Mouse (Mus musculus) CD4-positive, CD25-positive, alpha-beta regulatory T cell, adult 2 months (primary cell): Measurements from ENCODE around the gene Spint3.
A peak's percentile ranks its signal among the peaks of the same experiment; 100 is the strongest.
"Not testable (repeated sequence)": the region's sequence is repeated elsewhere in the genome, so short reads cannot be mapped to it uniquely, and the experiment has no call there.

Experiments used
- DNase-seq: peaks from one replicate; pipeline ENCODE4 v3.0.0-alpha.2; 2012; ENCODE audit warnings: low read depth, low spot score

Gene Spint3

DNA sequence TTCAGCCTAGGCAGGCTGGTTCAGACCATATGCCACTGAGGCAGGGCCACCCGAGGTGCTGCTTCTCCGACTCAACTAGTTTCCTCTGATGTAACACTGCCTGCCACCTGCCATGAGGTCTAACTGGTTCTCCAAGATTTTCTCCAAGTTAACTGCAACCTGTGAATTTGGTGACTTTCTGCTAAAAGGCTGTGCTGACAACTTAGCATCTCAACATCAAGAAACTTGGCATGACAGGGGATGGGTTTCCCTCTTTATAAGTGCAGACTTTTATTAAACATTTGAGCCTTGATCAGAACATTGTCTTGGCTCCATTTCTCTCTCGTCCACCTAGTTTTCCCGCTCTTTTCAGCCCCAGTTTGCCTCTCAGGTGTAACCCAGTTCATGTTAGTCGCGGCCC is at the start of gene Spint3:
Gene Spint3, minus strand, starts transcription at position 101 of the 400 bp plus-strand sequence.
- DNase-seq, result not testable (repeated sequence)

DNA sequence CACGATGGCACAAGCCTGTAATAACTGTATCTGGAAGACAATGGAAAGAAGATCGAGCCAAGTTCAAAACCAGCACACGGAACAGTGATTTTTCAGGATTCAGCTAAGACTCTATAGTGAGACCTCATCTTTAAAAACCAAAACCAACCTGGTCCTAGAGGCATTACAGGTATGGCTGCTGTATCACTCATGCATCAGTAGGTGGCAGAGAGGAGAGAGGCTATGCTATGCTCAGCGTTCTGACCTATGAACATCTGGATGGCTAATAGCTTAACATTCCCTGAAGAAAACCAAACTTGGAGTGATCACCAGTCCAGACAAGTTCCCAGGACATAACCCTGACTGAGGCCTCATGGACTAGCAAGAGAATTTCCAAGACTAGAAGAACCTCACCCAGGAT is 48.5 kb upstream of the Spint3 start:
- no peak for DNase-seq

DNA sequence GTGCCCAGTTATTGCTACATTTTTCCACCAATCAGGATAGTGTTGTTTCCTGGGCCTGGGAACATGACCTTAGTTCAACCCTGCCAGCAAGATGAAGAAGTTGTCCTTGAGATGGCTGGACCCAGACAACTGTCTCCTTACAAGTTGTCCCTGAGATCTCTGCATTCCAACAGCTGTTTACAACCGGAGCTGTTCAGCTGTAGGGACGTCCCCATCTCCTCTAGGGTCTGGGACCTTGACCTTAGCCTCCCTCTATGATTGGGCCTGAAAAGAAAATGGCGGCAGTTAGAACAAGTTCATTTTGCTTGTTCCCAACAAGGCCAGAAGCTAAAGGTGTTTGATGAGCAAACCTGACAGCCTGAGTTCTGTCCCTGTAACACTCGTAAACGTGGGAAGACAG is 45.8 kb upstream of the Spint3 start:
- DNase-seq, result no peak

DNA sequence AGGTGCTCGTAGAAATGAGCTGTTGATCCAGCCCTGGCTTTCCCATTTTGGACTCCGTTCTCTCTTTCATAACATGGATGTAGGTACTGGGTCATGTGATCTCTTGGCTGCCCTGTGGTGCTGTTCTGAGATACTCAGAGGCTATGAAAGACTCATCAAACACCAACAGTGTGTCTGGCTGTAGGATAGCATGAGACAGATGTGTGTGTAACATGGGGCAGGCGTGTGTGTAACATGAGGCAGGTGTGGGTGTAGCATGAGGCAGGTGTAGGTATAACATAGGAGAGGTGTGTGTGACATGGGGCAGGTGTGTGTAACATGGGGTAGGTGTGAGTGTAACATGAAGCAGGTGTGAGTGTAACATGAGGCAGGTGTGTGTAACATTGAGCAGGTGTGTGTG is 42.1 kb upstream of the Spint3 start:
- no peak for DNase-seq

DNA sequence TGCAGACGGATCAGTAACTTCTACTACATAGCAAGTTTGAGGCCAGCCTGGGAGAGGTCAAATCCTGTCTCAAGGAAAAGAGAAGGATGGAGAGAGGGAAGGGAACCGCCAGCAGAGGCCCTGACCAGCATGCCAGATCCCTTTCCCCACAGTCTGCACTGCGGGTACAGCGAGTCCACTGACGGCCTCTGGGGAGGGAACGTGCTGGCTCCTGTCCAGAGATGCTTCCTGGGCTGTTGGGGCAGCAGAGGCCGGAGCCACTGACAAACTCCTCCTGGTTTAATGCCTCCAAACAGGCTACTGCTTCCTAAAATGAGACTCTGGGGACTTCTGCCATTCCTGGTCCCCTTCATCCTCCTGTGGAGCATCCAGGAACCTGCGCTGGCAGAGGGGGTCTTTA is 40.2 kb upstream of the Spint3 start, which contains the start of the genes Wfdc6b and Wfdc8:
Gene Wfdc6b, plus strand, starts transcription at position 52 of the 400 bp plus-strand sequence.
Gene Wfdc8, minus strand, starts transcription at position 156 of the 400 bp plus-strand sequence.
- DNase-seq, result not testable (repeated sequence)

DNA sequence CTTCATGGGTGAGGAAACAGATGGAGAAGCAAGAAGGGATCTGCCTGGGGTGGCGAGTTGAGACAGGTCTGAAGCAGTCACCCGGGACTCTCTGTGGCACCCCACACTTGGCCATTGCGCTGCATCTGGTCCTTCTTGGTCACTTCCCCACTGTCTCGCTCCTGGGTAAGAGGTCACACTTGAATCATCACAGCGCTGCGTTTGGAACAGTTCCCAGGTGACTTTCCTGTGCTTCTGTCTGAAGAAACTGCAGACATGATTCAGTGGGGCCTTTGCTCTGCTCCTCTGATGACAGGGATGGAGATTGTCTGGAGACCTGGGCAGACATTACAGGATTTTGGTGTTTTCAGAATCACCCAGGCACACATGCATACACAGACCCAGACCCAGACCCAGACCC is 35.5 kb upstream of the Spint3 start:
- no peak for DNase-seq

DNA sequence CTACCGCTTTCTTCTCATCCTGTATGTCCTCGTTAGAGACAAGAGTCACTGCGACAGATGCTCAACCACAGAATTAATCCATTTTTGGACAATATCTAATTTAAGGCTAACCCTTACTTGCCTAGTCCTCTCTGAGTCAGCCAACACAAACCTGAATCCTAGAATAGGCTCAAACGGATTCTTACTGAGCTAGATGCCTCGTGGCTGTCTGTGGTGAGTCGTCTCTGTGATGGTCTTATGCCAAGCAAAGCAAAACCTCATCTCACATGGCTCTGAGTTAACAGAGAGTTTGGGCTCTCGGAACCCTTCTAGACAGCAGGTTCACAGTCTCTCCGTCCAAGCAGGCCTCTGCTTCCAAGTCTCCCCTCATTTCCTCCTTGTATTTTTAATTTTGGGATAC is 31.2 kb upstream of the Spint3 start:
- DNase-seq, result no peak

DNA sequence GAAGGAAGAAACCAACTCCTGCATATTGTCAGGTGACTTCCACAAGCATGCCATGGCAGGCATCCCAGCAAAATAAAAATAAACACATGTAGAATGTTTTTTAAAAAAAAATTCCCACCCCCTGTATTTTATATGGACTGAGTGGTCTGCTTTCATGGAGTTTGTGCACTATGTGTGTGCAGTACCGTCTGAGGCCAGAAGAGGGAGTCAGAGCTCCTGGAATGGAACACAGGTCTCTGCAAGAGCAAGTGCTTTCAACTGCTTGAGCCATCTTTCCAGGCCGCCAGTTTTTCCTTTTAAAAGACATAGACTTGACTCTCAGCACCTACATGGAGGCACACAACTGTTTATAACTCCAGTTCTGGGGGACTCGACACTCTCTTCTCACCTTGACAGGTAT is 30.2 kb upstream of the Spint3 start:
- no peak for DNase-seq

DNA sequence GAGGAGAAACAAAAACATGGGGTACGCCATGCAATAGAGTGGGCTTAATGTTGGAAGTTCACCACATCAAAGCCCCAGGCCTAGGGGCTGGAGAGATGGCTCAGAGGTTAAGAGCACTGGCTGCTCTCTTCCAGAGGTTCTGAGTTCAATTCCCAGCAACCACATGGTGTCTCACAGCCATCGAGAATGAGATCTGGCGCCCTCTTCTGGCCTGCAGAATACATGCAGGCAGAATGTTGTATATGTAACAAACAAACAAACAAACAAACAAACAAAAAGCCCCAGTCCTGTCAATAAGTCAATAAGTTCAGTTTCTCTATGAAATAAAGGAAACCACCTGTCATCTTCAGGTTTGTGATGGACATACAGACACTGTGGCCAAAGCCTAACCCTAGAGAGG is 26.9 kb upstream of the Spint3 start:
- peak; percentile 15 for DNase-seq

DNA sequence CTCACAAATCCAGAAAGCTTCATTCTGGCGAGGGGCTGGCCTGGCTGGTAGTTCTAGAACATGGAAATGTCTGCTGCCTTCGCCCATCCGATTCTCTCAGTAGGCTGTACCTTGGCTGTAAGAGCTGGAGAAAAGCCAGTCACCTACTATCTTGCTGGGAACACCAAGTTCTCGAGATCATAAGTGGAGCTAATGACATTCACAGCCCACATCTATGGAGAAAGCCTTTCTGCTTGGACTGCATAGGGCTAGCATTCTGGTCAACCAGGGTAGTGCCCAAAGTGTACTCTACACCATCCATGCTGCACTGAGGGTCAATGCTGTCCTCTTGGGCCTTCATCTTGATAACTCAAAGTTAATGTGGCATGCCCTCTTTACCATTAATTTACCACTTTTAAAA is 20.2 kb upstream of the Spint3 start, which contains the start of gene Eppin:
Gene Eppin, minus strand, starts transcription at position 101 of the 400 bp plus-strand sequence.
- no peak for DNase-seq

DNA sequence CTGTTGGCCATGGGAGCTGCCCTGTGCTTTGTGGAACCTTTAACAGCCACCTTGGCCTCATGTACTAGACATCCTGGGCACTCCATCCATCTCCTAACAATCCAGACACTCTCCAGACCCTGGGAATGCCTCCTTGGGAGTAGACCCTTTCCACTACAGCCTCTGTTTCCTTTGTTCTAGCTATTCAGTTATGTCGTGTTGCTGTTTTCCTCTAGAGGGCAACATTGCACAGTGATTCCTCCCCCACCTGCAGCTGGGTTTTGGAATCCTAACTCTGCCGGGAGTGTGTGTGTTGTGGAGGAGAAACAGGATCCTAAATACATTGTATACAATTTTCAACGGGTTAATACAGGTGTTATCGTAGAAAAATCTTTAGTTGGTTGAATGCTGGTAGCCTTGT is 18.8 kb upstream of the Spint3 start:
- DNase-seq, result peak; percentile 21

DNA sequence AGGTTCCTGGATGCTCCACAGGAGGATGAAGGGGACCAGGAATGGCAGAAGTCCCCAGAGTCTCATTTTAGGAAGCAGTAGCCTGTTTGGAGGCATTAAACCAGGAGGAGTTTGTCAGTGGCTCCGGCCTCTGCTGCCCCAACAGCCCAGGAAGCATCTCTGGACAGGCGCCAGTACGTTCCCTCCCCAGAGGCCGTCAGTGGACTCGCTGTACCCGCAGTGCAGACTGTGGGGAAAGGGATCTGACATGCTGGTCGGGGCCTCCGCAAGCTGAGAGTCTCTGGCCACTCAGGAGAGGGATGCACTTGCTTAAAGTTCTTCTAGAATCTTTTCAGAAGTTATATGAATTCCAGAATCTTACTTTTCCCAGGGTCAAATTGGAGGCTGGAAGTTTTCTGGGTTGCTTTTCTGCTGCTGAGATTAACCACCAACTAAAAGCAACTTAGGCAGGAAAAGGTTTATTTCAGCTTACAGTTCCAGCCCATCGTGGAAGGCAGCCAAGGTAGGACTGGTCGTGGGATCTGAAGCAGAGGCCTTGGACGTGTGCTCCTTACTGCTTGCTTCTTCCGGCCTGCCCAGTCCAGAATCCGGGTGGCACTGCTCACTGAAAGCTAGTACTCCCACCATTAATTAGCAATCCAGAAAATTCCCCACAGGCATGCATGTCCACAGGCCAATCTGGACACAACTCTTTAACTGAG is 11.9 kb upstream of the Spint3 start, which contains the start of gene Wfdc6a:
Gene Wfdc6a, minus strand, starts transcription at position 423 of the 701 bp plus-strand sequence.
- DNase-seq, result not testable (repeated sequence)

DNA sequence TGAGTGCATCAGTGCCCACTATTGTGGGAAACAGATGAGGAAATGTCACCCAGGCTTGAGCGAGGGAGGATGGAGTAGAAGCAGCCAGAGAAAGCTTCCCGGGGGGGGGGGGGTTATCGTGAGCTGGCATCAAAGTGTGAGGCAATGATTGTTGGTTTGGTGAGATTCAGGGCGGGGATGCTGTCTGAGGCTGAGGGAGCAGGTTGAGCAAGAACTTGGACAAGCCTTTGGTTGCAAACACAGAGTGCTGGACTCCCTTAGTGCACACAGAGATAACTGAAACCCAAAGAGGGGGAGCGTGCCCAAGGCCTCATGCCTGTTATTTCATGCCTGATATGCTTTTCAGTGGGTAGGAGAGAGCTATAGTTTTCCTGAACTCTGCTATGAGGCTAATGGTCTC is 5.8 kb downstream of the Spint3 start:
- no peak for DNase-seq

DNA sequence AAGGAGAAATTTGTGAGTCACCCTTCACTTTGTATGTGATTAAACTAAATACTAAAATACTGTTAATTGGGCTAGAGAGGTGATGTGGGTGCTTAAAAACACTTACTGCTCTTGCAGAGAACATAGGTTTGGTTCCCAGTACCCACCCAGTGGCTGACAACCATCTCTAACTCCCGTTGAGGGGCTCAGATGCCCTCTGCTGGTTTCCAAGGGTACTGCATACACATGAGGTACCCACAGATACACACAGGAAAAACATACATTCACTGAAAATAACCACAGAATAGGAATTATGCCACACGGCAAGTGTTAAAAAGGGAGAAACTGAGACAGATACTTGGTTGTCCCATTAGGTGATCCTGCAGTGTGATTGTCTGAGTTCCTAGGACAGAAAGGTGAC is 6.3 kb downstream of the Spint3 start:
- peak; percentile 25 for DNase-seq

DNA sequence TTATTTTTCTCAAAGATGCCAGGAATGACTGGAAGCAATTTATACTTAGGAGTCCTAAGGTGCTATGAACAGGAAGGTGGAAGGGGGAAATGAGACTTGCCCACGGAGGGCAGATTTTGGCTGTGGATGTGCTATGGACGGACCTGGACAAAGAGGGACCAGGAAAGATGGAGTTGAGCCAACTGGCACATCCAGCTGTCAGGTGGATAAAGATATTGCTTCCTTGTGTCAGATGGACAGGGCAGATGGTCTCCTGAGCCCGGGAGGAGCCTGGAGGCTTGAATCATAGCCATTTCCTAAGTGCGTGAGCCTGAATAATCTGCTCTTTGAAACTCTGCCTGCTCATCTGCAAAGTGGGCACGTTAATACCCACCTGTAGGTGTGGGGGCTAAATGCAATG is 8.9 kb downstream of the Spint3 start:
- no peak for DNase-seq

DNA sequence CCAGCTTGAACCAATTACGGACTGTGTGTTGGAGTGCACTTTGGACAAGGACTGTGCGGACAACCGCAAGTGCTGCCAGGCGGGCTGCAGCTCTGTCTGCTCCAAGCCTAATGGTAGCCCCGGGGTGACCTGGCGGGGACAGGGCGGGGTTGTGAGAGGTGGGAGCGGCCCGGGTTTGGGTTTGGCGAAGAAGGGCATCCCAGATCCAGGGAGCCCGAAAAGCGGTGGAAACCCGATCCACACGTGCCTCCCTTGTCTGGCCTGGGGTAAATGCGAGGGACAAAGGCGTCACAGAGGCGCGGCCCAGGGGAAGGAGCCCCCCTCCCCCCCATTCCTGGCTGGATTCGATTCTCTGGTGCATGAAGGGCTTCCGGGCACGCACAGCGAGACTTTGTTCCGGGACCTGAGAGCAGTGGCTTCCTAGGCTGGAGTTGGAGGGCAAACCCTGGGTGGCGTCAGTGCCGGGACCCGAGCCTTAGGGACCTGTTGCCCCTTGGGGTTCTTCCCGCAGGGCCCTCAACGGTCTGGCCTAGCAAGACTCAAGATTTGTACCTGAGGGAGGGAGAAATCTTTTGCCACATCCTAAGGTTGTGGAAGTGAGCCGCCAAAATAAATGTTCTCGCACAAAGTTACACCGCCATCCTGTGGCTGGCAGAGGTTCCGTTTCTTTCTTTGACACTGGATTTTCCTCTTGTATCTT is 9.8 kb downstream of the Spint3 start:
- DNase-seq, result peak; percentile 80

DNA sequence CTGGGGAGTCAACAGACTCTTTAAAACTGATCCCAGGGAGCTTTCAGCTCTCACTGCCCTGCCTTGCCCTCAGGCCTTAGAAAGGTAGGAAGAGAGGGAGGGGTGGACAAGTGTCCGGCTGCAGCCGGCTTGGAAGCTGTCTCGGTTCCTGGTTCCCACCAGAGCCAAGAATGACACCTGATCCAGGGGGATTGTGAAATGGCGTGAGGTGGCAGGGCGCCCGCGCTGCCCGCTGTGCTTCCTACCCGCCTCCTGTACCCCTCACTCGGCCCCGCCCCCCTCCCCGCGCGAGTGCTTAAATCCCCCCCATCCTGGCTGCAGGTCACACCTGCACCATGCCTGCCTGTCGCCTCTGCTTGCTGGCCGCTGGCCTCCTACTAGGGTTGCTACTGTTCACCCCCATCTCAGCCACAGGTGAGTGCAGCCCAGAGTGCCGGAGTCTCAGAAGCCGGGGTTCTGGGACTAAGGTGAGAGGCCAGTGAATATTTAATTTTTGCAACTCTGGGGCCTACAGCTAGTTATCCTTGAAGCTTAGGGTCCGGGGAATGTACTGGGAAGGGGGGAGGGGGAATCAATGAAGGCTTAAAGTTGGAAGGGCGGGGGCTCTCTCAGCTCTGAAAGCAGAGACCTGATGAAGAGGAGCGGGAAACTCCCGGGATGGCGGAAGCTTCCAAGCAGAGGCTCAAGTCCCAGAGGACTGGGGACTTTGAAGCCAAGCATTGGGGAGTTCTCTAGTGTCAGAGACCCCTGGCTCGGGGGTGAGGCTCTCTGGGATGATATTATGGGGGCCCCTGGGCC is 10.7 kb downstream of the Spint3 start, which contains the start of gene Wfdc2:
Gene Wfdc2, plus strand, starts transcription at position 23 of the 798 bp plus-strand sequence.
- DNase-seq, result no peak

DNA sequence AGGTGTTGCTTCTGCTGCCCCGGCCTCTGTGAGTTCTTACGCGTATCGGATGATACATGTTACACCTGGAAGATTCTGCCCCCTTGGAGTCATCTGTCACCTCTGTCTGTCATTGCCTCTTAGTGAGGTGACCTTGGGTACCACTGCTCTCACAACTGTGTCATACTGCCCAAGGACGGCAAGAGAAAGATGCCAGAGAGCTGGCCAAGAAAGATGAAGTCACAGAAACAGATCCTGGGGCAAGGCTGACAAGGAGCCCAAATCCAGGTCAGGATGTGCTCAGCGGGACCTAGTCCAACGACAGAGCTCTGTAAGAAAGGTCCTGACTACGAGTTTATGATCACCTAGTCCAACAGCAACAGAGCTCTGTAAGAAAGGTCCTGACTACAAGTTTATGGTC is 13.2 kb downstream of the Spint3 start:
- no peak for DNase-seq

DNA sequence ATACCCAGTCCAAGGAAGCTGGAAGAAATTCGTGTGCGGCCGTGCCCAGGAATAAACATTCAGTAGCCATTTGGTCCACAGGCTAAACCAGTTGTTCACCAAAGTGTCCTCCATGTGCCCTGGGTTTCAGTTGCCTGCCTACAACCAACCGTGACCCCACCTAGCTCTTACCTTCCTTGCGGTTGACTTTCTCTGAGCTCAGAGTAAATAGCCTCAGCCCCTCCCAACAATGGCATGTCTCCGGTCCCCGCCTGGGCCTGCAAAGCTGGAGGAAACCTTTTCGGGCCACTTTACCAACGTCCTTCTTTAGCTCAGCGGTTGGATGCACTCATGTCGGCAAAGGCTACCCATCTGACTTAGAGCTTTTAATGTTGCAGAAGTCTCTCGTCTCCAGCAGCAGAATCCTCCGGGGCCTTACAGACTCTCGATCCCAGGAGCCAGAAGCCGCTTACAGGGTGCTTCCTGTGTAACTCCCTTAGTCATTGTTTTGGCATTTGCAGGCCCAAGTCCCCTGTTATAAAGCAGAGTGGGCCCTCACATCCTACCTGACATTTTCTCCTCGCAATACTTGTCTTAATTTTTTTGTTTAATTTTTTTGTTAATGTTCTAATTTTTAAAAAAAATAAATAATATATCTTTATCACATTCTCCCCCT is 14.1 kb downstream of the Spint3 start:
- peak; percentile 41 for DNase-seq

DNA sequence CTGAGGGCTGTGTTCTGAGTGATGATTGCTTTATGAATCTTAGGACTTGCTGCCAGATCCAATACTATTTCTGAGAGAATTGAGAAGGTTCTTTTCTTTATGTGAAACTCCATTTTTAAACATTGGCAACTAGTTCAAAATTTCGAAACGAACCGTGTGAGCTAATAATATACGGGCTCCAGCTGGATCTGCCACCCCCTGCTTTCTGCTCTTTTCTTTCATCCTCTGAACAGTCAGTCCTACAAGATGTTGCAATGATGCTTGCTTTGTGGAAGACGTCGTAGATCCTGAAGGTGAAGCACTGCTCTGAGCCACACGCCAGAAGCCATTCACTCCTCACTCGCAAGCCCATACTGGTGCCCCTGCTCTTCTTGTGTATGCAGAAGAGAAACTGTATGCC is 14.8 kb downstream of the Spint3 start:
- DNase-seq, result no peak

DNA sequence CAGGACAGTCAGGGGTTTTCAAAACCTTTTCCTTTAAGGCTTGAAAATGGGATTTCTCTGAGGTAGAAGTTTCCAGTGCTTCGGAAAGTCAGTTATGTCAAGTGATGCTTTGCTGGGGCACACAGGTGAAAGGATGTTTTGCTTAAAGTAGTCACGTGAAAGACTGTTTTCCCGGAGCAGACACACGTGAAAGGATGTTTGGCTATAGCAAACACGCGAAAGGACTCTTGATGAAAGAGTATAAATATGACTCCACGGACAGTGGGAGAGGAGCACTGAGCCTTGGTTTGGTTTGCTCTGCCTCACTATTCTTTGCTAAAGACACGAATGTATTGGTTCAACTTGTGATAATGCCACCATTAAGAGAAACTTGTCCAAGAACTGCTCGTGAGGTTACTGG is 21.8 kb downstream of the Spint3 start:
- DNase-seq, result no peak

DNA sequence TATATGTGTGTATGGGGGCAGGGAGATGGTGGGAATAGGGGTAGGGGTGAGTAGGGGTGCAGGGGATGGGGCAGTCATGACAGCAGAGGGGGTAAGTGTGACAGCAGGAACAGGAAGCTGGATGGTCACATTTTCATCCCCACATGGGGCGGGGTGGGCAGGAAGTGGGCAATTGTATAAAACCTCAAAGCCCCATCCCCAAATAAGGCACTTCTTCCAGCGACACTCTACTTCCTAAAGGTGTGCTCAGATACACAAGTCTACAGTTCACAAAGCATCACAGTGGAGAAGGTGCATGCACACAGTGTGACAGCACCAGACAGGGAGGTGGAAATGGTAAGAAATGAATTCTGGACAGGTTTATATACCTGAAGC is 22.4 kb downstream of the Spint3 start:
- peak; percentile 32 for DNase-seq
